Mouse (Mus musculus): ENCODE measurements at regions not wholly inside any gene's neighbourhood (a gene's known extent, or its start where the extent isn't known, plus 50 kb on each side); places are given as distances from the start of the nearest gene placed in this dataset.

GRCm38 (mm10) chr5:141054991-141055390 lies 54.6 kb upstream of the Card11 start:
- Histone ChIP-seq H3K9me3 (no peaks in the 10 kb centered on the region), H3K9ac (no peak overlapping the region), H3K36me3 (no peaks in the 10 kb centered on the region), H3K27ac (no peak overlapping the region), H3K27me3 (replicated peaks) (no peaks in the 10 kb centered on the region), H3K4me1 (no peaks in the 10 kb centered on the region), H3K4me3 (replicated peaks) (no peak overlapping the region), H3K4me2 (no peak overlapping the region)
- whole genome bisulfite sequencing: 70% methylated on average over 8 of the region's 8 CpGs
- ATAC-seq (ENCODE audit: insufficient read depth, low FRiP score, low read depth): no peak

DNA sequence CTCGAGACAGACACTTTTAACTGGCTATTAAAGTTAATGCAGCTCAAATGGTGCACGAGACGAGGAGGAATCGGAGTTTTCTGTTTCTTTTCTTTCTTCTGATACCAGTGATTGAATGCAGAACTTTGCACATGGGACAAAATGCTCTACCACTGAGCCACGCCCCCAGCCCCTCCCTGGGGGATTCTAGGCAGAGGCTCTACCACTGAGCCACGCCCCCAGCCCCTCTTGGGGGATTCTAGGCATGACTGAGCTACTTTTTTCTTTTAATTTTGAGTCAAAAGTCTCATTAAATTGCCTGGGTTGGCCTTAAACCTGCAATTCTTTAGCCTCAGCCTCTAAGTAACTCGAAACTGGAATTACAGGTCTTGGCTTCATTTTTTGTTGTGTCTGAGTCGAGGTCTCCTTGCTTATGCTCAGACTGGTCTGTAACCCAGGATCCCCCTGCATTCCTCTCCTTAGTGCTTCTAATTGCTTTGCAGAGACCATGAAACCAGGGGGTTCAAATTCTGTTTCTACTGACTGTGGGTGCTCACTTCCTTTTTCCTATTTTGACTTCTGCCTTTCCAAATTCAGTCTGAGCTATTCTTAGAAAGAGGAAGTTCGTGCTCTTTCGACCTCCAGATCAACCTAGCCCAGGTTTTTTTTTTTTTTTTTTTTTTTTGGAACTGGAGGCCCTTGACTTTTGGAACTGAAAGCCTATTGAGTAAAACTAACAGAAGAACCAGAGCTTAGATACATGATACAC lies 55.4 kb upstream of the Card11 start:
- WGBS: 76% methylated on average over 10 of the region's 10 CpGs
- ATAC-seq (ENCODE audit: insufficient read depth, low FRiP score, low read depth): no peak

GRCm38 (mm10) chr5:141058141-141058540 lies 57.8 kb upstream of the Card11 start:
- H3K4me1 ChIP-seq: no peaks in the 10 kb centered on the region
- H3K9ac ChIP-seq: no peak overlapping the region
- no peaks in the 10 kb centered on the region for H3K27me3 ChIP-seq (replicated peaks)
- ATAC-seq (ENCODE audit: insufficient read depth, low FRiP score, low read depth): no peak
- no peaks in the 10 kb centered on the region for H3K36me3 ChIP-seq
- no peaks in the 10 kb centered on the region for H3K9me3 ChIP-seq
- 72% methylated on average over 7 of the region's 7 CpGs for WGBS
- H3K4me3 ChIP-seq (replicated peaks): no peak overlapping the region
- no peak overlapping the region for H3K27ac ChIP-seq
- H3K4me2 ChIP-seq: no peak overlapping the region

More for the DNA sequence above, 55.4 kb upstream of the Card11 start:
- Histone ChIP-seq H3K36me3 (no peaks in the 10 kb centered on the region), H3K27me3 (replicated peaks) (no peaks in the 10 kb centered on the region), H3K4me1 (no peaks in the 10 kb centered on the region), H3K9ac (no peak overlapping the region), H3K27ac (no peak overlapping the region), H3K9me3 (no peaks in the 10 kb centered on the region), H3K4me3 (replicated peaks) (no peak overlapping the region), H3K4me2 (no peak overlapping the region)

- Histone ChIP-seq H3K4me2 (no peak overlapping the region), H3K27me3 (replicated peaks) (no peaks in the 10 kb centered on the region), H3K9me3 (no peaks in the 10 kb centered on the region), H3K27ac (no peak overlapping the region), H3K4me3 (replicated peaks) (no peak overlapping the region), H3K4me1 (no peaks in the 10 kb centered on the region), H3K9ac (no peak overlapping the region), H3K36me3 (no peaks in the 10 kb centered on the region)
- no peak for ATAC-seq (ENCODE audit: insufficient read depth, low FRiP score, low read depth)
- WGBS: 70% methylated on average over 1 of the region's 1 CpGs
These were observed 58.5 kb upstream of the Card11 start for GRCm38 (mm10) chr5:141058863-141059262.

- H3K27me3 ChIP-seq (replicated peaks): no peaks in the 10 kb centered on the region
- H3K27ac ChIP-seq: no peak overlapping the region
- no peak for ATAC-seq (ENCODE audit: insufficient read depth, low FRiP score, low read depth)
- no peaks in the 10 kb centered on the region for H3K4me1 ChIP-seq
- 48% methylated on average over 4 of the region's 4 CpGs for WGBS
- H3K4me3 ChIP-seq (replicated peaks): no peak overlapping the region
- H3K9ac ChIP-seq: no peak overlapping the region
- no peak overlapping the region for H3K4me2 ChIP-seq
- no peaks in the 10 kb centered on the region for H3K36me3 ChIP-seq
- no peaks in the 10 kb centered on the region for H3K9me3 ChIP-seq
These were observed 61.8 kb upstream of the Card11 start for GRCm38 (mm10) chr5:141062144-141062543.

DNA sequence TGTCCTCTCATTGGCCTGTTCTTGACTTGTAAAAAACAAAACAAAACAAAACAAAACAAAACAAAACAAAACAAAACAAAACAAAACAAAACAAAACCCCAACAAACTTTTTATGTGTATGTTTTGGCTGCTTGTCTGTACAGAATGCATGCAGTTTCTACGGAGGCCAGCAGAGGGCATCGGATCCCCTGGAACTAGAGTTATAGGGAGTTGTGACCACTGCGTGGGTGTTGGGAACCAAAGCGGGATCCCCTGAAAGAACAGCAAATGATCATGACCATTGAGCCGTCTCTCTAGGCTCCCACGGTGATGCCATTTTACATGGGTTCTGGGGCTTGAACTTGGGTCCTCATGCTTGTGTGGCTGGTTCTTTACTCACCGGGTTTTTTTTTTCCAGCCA lies 67.2 kb upstream of the Card11 start:
- Histone ChIP-seq H3K9me3 (no peaks in the 10 kb centered on the region), H3K4me1 (no peaks in the 10 kb centered on the region), H3K4me3 (replicated peaks) (no peak overlapping the region), H3K27me3 (replicated peaks) (no peaks in the 10 kb centered on the region), H3K9ac (no peak overlapping the region), H3K36me3 (no peaks in the 10 kb centered on the region), H3K27ac (no peak overlapping the region), H3K4me2 (no peak overlapping the region)
- WGBS: 78% methylated on average over 7 of the region's 7 CpGs
- ATAC-seq (ENCODE audit: insufficient read depth, low FRiP score, low read depth): no peak

DNA sequence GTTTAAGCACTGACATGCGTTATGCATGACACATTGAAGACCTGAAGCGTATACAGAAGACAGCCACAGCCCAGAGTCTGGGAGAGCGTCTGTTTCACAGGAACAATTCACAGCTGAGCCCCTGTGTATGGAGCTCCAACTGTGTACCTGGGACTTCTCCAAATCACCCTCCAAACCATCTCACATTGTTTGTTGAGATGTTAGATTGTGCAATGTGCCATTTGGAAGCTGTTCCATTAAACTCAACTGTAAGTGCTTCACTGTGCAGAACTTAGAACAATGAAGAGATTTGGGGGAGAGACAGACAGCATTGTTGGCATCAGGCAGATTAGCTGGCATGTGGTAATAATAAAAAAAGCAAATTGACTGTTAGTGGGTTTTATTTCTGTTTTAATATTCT lies 74.1 kb upstream of the Card11 start:
- no peaks in the 10 kb centered on the region for H3K27me3 ChIP-seq (replicated peaks)
- H3K27ac ChIP-seq: no peak overlapping the region
- H3K9ac ChIP-seq: no peak overlapping the region
- 59% methylated on average over 3 of the region's 3 CpGs for WGBS
- no peak for ATAC-seq (ENCODE audit: insufficient read depth, low FRiP score, low read depth)
- no peaks in the 10 kb centered on the region for H3K36me3 ChIP-seq
- H3K4me2 ChIP-seq: no peak overlapping the region
- H3K4me1 ChIP-seq: no peaks in the 10 kb centered on the region
- H3K4me3 ChIP-seq (replicated peaks): no peak overlapping the region
- H3K9me3 ChIP-seq: no peaks in the 10 kb centered on the region

DNA sequence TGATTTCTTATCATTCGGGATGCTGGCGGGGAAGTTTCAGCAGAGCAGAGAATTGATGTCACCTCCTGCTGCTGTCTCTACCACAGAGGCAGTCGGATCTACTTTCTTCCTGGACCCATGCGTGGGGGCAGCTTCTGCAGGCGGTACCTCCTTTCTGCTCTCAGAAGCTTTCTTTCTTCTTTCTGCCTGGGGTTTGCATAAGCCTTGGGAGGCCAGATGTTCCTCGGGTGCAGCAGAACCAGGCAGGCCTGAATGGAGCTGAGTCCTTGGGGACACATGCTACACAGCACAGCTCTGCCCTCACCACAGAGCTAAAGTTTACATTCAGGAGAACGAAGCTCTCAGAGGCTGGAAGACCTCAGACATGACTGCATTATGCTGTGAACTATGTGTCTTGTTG lies 75.8 kb upstream of the Card11 start:
- Histone ChIP-seq H3K4me3 (replicated peaks) (no peak overlapping the region), H3K27me3 (replicated peaks) (no peaks in the 10 kb centered on the region; the same call in 1 of the 2 replicates), H3K36me3 (no peaks in the 10 kb centered on the region), H3K27ac (no peak overlapping the region), H3K9ac (no peak overlapping the region), H3K9me3 (no peaks in the 10 kb centered on the region), H3K4me2 (no peak overlapping the region), H3K4me1 (no peaks in the 10 kb centered on the region)
- no peak for ATAC-seq (ENCODE audit: insufficient read depth, low FRiP score, low read depth)
- WGBS: 57% methylated on average over 7 of the region's 7 CpGs

- Histone ChIP-seq H3K9me3 (no peaks in the 10 kb centered on the region), H3K4me1 (no peaks in the 10 kb centered on the region), H3K27ac (no peak overlapping the region), H3K36me3 (no peaks in the 10 kb centered on the region), H3K4me3 (replicated peaks) (no peak overlapping the region), H3K9ac (no peak overlapping the region), H3K27me3 (replicated peaks) (no peaks in the 10 kb centered on the region; the same call in 1 of the 2 replicates), H3K4me2 (no peak overlapping the region)
- WGBS: 84% methylated on average over 2 of the region's 2 CpGs
- no peak for ATAC-seq (ENCODE audit: insufficient read depth, low FRiP score, low read depth)
These were observed 76.6 kb upstream of the Card11 start for GRCm38 (mm10) chr5:141076942-141077341.

DNA sequence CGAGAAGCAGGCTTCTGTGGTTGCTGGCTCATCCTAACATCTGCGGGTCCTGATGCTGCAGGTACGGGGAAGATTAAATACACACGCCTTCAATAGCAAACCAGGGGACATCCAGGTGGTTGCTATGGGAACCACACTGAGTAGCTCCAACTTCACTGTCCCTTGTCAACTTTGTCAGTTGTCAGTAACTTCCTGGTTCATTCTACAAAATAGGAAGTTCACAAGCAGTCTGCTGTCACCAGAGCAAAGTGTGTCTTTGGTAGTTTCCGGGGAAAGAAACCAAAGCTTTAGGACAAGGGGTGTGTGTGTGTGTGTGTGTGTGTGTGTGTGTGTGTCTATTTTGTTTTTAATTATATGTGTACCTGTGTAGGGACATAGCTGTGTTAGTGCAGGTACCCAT lies 80.5 kb upstream of the Card11 start:
- Histone ChIP-seq H3K27ac (no peak overlapping the region), H3K9ac (no peak overlapping the region), H3K4me2 (no peak overlapping the region), H3K36me3 (no peaks in the 10 kb centered on the region), H3K4me3 (replicated peaks) (no peak overlapping the region), H3K9me3 (no peaks in the 10 kb centered on the region), H3K27me3 (replicated peaks) (no peaks in the 10 kb centered on the region; the same call in 1 of the 2 replicates), H3K4me1 (no peaks in the 10 kb centered on the region)
- ATAC-seq (ENCODE audit: insufficient read depth, low FRiP score, low read depth): no peak
- WGBS: 66% methylated on average over 5 of the region's 5 CpGs

- H3K9ac ChIP-seq: no peak overlapping the region
- no peaks in the 10 kb centered on the region for H3K9me3 ChIP-seq
- H3K4me1 ChIP-seq: no peaks in the 10 kb centered on the region
- H3K4me2 ChIP-seq: no peak overlapping the region
- H3K4me3 ChIP-seq (replicated peaks): no peak overlapping the region
- no peak for ATAC-seq (ENCODE audit: insufficient read depth, low FRiP score, low read depth)
- no peaks in the 10 kb centered on the region; the same call in 1 of the 2 replicates for H3K27me3 ChIP-seq (replicated peaks)
- no peaks in the 10 kb centered on the region for H3K36me3 ChIP-seq
- no peak overlapping the region for H3K27ac ChIP-seq
- 75% methylated on average over 14 of the region's 14 CpGs for WGBS
These were observed 83.8 kb upstream of the Card11 start for GRCm38 (mm10) chr5:141084056-141084730.

DNA sequence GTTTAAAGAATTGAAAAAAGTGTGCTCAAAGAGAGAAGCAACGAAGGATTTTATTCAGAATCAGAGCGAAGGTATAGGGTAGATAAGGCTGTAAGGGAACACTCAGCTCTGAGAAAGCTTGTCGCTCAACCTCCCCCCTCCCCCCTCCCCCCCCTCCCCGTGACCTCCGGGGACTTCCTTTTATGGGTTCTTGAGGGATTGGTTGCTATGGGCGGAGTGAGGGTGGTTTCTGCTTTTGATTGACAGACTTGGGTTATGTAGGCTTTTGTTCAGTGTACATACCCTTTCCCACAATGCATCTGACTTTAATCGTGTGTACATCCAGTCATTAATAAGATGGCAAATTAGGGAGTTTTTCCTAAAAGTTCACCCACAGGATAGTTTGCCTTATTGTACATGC lies 84.4 kb upstream of the Card11 start:
- no peaks in the 10 kb centered on the region for H3K36me3 ChIP-seq
- no peak overlapping the region for H3K27ac ChIP-seq
- H3K9me3 ChIP-seq: no peaks in the 10 kb centered on the region
- H3K9ac ChIP-seq: no peak overlapping the region
- H3K4me3 ChIP-seq (replicated peaks): no peak overlapping the region
- WGBS: 45% methylated on average over 6 of the region's 7 CpGs
- no peaks in the 10 kb centered on the region; the same call in 1 of the 2 replicates for H3K27me3 ChIP-seq (replicated peaks)
- H3K4me2 ChIP-seq: no peak overlapping the region
- no peaks in the 10 kb centered on the region for H3K4me1 ChIP-seq
- no peak for ATAC-seq (ENCODE audit: insufficient read depth, low FRiP score, low read depth)
